Mouse (Mus musculus): ENCODE results near the gene Atpif1.
"Not testable (repeated sequence)": the region's sequence is repeated elsewhere in the genome, so short reads cannot be mapped to it uniquely, and the experiment has no call there.

Atpif1 gene

GRCm38 (mm10) chr4:132491748-132492147, 41.7 kb downstream of the Atpif1 start:
- no peak for DNase-seq (ENCODE audit: low spot score in 2 of 2)

- no peak for DNase-seq (ENCODE audit: low spot score in 2 of 2)
Observed at GRCm38 (mm10) chr4:132491057-132491456, 42.4 kb downstream of the Atpif1 start.

GRCm38 (mm10) chr4:132490273-132491010, 43.0 kb downstream of the Atpif1 start:
- no peak for DNase-seq (ENCODE audit: low spot score in 2 of 2)

GRCm38 (mm10) chr4:132488976-132489375, 44.5 kb downstream of the Atpif1 start:
- no peak for DNase-seq (ENCODE audit: low spot score in 2 of 2)

GRCm38 (mm10) chr4:132488521-132488920, 44.9 kb downstream of the Atpif1 start:
- no peak for DNase-seq (ENCODE audit: low spot score in 2 of 2)

GRCm38 (mm10) chr4:132484820-132485219, 48.6 kb downstream of the Atpif1 start:
- DNase-seq (ENCODE audit: low spot score in 2 of 2) = no peak

- DNase-seq (ENCODE audit: low spot score in 2 of 2) = no peak
Observed at GRCm38 (mm10) chr4:132484231-132484630, 49.2 kb downstream of the Atpif1 start.

GRCm38 (mm10) chr4:132482956-132483608, 50.4 kb downstream of the Atpif1 start:
- DNase-seq (ENCODE audit: low spot score in 2 of 2) = no peak

GRCm38 (mm10) chr4:132482104-132482503, 51.4 kb downstream of the Atpif1 start:
- not testable (repeated sequence) for DNase-seq (ENCODE audit: low spot score in 2 of 2)
